Mouse (Mus musculus) urinary bladder, adult 2 months (tissue): ENCODE measurements at regions not wholly inside any gene's neighbourhood (a gene's known extent, or its start where the extent isn't known, plus 50 kb on each side); places are given as distances from the start of the nearest gene placed in this dataset.

Experiments
- DNase-seq: peaks from one replicate; pipeline ENCODE4 v3.0.0; 2022; ENCODE audit warnings: low spot score

DNA sequence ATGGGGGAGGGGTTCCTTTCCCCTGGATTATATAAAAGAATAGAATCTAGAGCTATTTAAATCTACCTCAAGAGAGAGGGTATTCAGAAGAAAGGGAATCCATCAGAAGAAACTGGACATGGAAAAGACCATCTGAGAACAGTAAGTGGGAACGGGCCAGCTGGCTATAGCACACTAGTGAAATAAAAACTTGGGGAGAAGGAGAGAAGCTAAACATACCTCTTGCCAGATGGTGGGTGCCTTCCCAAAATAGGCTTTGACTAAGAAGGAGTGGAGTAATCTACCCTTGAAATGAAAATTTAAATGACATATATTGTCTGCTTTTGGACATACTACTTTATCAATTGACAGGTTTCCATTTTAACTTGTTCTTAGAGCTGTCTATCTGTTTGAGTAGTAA lies 657.6 kb downstream of the Inhba start:
- no peak for DNase-seq

DNA sequence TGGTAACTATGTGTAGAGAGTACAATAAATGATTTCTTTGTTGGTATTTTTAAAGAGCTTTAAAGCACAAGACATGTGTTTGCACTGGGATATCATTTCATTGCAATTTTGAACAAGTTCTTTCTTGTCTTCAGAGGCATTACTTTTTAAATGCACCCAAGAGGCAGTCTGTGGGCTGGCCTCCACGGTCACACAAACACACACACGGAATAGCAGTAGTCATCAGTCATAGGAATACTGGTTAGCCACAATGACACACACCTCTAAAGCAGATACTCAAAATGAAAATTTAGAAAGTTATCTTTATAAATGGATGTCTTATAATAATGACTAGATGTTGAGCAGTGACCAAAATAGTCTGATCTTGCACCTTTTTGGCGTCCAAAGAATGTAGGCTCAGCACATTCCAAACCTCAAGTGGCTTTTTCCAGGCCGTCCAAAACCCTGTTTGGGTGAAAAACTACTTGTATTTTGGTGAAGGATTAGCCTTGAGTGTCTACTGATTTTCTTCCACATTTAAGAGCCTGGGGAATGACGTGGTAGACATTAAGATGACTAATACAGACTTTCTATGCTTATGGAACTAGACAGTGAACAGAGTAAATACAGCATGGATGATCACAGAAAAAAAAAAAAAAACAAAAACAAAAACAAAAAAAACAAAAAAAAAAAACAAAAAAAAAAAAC lies 658.5 kb downstream of the Inhba start:
- no peak for DNase-seq

- DNase-seq: no peak
Observed at GRCm38 (mm10) chr13:16670736-16671135, 659.1 kb downstream of the Inhba start.

GRCm38 (mm10) chr13:16676873-16677272 lies 665.2 kb downstream of the Inhba start:
- no peak for DNase-seq

DNA sequence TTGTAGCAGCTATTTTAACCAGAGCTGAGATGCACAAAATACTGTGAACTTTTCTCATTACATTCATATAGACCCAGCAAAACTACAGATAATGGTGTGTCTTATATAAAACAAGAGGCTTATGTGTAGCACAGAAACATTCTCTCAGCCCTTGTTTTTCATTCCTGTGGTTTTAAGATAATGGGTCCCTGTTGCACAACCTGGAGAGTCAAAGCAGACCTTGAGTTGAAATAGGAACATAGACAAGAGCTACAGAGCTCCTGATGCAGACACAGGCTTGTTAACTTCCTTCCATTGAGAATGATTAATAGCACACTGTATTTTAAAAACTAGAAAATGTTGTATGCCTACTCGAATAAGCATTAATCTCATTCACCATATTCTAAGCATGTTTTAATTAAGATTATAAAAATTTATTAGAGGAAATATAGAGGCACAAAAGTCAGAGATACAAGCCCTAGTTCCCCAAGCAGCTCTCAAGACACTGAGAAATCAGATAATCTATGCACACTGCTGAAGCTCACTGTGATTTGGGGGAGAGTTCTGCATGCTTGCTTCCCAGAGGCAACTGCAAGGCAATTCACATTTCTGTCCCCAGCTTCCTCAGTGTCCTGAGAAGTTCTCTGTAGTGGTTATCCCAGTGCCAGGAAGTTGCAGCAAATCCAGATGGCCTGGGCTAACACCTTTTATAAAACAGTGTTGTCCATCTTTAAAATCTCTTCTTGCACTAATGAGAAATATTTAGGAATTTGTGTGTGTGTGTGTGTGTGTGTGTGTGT lies 666.8 kb downstream of the Inhba start:
- no peak for DNase-seq

DNA sequence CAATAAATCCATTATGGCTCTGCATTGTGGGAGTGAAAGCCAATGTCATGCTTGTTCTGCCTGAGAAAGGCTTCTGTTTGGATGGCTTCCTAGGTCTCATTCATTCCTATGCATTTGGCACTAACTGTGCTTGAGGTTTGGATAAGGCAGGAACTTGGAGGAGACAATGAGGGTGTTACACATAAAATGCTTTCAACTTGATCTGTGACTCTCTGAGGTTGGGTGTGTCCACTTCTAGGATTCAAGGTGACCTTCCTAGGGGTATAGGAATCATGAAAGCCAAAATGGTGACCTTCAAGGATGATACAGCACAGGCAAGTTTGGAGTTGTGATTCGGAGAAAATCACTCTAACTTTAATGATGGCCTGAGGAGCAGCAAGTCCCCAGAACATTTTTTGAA lies 682.5 kb downstream of the Inhba start:
- no peak for DNase-seq

- no peak for DNase-seq
Observed at GRCm38 (mm10) chr13:16700934-16701333, 689.3 kb downstream of the Inhba start.

DNA sequence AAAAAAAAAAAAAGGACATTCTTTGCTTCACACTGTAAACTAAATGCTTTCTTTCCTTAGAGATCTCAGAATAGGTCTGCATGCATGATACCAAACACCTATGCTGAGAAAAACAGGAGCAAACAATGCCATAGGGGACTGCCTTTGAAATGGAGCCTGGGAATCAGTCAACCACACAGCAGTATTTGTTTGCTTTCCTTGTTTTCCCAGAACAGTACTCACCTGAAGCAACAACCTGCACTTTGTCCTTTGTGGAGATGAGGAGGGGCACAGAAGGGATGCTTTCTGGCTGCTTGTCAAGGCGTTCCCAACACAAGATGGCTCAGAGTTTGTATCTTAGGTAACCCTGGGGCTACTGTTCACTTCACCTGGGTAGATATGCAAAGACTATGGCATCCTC lies 690.5 kb downstream of the Inhba start:
- DNase-seq: no peak

DNA sequence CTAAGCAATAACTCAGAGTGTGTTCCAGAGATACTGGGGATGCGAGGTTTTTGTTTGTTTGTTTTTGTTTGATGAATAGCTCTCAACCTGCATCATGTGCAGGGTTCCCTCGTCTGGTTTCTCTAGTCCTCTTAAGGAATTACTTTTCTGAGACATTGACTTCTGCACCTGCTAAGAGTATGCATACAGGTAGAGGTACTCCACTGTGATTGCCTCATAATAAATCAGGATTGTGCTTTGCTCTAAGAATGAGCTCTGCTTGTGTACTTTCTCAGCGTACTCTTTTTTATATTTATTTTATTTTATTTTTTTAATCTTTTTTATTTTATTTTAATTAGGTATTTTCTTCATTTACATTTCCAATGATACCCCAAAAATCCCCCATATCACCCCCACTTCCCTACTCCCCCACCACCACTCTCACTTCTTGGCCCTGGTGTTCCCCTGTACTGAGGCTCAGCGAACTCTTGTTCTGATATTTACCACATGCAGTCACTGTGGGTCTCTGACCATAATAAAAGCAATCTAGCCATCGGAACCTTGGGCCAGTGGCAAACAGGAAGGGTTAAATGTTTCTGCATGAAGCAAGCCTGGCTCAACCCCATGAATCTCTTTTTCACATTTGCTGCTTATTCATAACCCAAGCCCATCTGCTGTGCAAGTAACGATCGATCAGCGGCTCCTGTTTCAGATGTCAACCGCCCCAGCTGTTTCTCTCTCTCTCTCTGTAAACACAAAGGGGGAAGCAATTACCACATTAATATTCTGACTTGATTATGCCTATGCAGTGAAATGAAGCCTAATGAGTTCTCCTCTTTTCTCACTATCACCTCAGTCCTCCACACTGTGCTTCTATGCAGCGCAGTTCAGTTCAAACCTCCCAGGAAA lies 693.8 kb downstream of the Inhba start:
- no peak for DNase-seq

GRCm38 (mm10) chr13:16706105-16706442 lies 694.4 kb downstream of the Inhba start:
- no peak for DNase-seq

DNA sequence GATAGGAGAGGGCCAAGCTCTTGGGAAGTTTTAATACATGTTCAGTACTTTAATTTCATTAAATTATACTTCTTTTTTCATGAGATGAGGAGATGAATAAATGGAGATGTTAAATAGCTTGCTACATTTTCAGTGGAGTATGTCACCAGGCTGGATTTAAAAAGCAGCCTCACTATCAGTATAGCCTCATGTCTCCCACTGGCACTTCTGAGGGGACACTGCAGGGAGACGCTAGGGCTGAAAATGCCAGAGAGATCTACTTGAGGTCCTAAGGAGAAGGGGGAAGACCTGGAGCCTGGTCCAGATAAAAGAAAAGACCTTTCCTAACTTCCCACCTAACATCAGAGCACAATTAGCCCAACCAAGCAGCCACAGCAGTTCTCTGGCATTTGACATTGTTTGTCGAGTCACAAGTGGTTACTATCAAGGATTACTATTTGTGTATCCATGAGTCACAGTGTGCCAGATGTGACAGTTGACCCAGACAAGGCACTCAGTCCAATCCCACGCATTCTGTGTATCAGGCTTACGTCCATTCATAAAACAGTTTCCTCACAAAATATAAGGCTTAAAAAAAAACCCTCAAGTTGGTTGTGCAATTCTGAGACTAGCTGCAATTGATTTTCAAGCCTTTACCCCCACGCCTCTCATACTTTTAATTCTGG lies 703.8 kb downstream of the Inhba start:
- DNase-seq: no peak

DNA sequence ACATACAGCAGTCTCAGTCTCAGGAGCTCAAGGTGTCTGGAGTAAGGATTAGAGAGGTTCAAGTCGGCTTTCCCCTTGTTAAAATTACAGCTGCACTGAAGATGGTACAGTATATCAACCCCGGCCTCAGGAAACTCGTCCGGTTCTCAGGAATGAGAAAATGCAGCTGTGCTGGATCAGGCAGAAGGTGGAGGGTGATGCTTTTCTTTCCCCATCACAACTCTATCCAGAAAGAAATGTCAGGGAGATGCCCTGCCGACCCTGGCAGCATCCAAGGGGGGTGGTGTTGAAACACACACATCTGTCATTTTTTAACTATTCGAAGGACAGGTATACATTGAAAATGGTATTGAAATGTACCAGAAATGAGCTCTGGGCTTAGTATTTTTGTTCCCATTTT lies 704.7 kb downstream of the Inhba start:
- DNase-seq: no peak

DNA sequence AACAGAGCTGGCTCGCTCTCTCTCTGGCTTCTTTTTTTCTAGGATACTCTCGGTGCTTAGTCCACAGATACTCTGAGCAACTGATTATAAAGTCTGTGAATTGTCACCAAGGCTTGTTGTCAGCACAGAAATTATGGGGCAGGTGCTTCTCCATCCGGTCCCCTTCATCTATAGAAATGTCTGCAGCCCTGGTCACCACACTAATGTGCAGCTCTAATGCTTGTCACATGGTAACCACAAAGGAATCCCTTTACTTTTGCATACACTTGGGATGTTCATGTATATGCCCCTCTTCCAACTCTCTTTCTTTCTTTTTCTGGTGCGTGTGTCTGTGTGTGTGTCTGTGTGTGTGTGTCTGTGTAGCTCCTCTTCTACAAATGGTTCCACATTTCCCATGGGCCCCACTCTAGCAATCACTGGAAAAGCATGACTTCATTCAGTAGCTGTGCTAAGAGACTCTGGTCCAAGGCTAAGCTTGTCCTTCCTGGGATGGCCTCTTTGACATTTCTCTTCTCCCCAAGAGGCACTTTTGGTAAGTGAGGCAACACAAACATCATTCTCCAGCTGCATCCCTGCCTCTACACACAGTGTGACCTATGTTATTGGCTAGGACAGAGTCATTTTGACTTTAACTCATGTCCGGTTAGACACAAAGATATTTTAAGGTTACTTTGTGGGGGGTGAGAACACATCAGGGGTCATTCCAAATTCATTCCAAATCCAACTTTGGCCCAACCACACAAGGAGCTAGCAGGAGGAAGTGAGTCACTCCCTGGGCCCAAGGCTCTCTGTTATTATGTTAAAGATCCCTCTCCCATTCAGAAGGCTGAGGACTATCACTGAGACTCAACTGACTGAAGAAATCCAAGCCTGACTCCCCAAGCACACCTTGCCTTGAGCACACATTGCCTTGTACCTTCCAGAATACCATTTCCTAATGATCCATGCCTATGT lies 705.4 kb downstream of the Inhba start:
- no peak for DNase-seq

GRCm38 (mm10) chr13:16720090-16720489 lies 708.4 kb downstream of the Inhba start:
- DNase-seq: no peak

DNA sequence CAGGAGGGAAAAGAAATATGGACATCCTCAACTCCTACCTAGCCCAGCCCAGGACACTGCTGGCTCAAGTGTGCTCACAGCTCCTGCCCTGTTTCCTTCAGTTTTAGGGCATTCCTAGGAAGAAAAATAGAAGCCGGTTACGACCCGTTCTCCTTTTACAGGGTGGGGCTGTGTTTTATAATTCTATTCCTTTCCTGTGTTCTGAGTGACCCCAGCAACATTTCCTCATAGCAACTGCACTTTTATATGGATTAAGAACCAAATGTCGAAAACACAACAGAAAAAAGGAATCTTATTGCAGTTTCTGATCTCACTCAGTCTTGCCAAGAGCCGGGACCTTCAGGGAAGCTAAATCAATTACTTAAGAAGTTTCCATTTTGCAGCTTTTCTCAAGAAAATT lies 713.7 kb downstream of the Inhba start:
- DNase-seq: no peak

DNA sequence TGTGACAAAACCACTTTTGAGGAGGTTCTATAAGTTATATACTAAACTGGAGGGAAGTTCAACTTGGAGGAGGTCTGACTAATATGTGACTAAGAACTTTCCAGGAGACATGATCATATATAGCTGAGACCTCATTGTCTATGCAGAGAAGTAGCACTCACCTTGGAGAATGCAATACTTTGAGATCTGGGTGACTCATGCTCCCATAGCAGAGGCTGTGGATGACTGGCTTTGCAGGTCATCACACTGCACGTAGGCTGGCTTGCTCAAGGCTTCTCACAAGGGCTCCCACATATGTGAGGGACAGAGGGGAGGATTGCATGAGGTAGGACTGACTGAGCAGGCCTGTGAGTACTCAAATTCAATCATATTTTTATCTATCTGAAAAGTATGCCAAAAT lies 726.7 kb downstream of the Inhba start:
- no peak for DNase-seq

- DNase-seq: no peak
Observed at GRCm38 (mm10) chr13:16739563-16739962, 727.9 kb downstream of the Inhba start.

DNA sequence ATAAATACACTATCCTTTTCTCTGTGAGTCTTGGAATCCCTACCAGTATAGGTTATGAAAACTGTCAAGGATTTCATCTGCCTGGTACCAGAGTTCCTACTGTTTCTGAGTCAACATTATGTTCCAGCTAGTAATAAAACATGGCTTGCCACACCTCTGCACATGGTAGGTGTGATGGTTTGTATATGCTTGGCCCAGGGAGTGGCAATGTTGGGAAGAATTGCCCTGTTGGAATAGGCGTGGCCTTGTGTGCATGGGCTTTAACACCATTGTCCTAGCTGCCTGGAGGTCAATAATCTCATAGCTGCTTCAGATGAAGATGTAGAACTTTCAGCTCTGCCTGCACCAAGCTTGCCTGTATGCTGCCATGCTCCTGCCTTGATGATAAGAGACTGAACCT lies 732.6 kb downstream of the Inhba start:
- DNase-seq: no peak

- no peak for DNase-seq
Observed at GRCm38 (mm10) chr13:16745644-16746043, 734.0 kb downstream of the Inhba start.

- DNase-seq: no peak
Observed at GRCm38 (mm10) chr13:16746451-16746850, 734.8 kb downstream of the Inhba start.

DNA sequence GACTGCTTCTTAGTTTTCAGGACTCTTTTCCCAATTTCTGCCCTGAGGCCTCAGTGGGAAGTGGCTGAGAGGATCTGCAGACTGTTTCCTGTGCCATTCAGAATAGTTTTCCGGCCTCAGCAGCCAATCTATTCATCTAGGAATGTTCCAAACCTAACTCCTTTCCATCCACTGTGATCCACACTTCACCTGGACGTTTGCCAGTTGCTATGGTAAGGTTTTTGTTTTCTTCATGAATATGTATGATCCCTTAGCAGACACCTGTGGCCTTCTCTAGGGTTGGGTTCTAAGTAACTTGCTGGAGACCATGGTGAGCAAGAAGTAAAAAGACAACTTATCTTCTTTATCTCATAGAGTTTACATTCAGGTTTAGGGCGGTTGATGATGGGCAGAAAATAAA lies 744.6 kb downstream of the Inhba start:
- no peak for DNase-seq
